Mouse (Mus musculus) kidney, postnatal 0 days (tissue): Measurements from ENCODE around the gene Cdk6. TPM values are rescaled to one million over a fixed set of nuclear protein-coding genes. Genes with fewer than 3 reads are reported as not detected.
A peak's percentile ranks its signal among the peaks of the same experiment; 100 is the strongest.
"Not testable (repeated sequence)": the region's sequence is repeated elsewhere in the genome, so short reads cannot be mapped to it uniquely, and the experiment has no call there.

Source experiments
- ATAC-seq: fragments of 200-750 bp; cut with Nextera tagmentation; replicated peaks from 2 replicates; pipeline ENCODE4 v1.8.0; 2017; ENCODE audit warnings: low read depth, moderate number of reproducible peaks, moderate TSS enrichment, moderate library complexity; ENCODE audit not compliant: low FRiP score
- DNase-seq: peaks from one replicate; pipeline ENCODE4 v3.0.0-alpha.2; 2016; ENCODE audit warnings: low spot score
- H3K27ac ChIP-seq: fragments of 300-500 bp; sonication (generic); 2 replicates; pipeline ENCODE4 v1.5.1; 2014; ENCODE audit warnings: mild to moderate bottlenecking
- H3K27me3 ChIP-seq: fragments of 300-500 bp; sonication (generic); 2 replicates; pipeline ENCODE4 v1.6.1; 2014; ENCODE audit warnings: low read length, mixed read lengths; ENCODE audit not compliant: insufficient read depth
- H3K36me3 ChIP-seq: fragments of 300-500 bp; sonication (generic); 2 replicates; pipeline ENCODE4 v1.6.1; 2014; ENCODE audit warnings: low read length, mixed read lengths; ENCODE audit not compliant: insufficient read depth
- H3K4me1 ChIP-seq: fragments of 300-500 bp; sonication (generic); replicated peaks from 2 replicates; pipeline ENCODE4 v1.6.1; 2014; ENCODE audit warnings: antibody characterized with exemption, low read length, mixed read lengths; ENCODE audit not compliant: insufficient read depth
- H3K4me2 ChIP-seq: fragments of 300-500 bp; sonication (generic); 2 replicates; pipeline ENCODE4 v1.6.1; 2014; ENCODE audit warnings: mild to moderate bottlenecking, low read length, moderate library complexity, mixed read lengths
- H3K4me3 ChIP-seq: fragments of 300-500 bp; sonication (generic); replicated peaks from 2 replicates; pipeline ENCODE4 v1.5.1; 2014; ENCODE audit warnings: low read depth, low read length
- H3K9ac ChIP-seq: fragments of 300-500 bp; sonication (generic); 2 replicates; pipeline ENCODE4 v1.6.1; 2014; ENCODE audit warnings: low read depth, low read length
- H3K9me3 ChIP-seq: fragments of 300-500 bp; sonication (generic); replicated peaks from 2 replicates; pipeline ENCODE4 v1.6.1; 2016; ENCODE audit warnings: low read length, inconsistent platforms, mixed read lengths
- CTCF ChIP-seq: IDR thresholded peaks from 2 replicates; pipeline ENCODE4 v1.5.1; 2016; ENCODE audit warnings: antibody characterized with exemption, low read depth, mild to moderate bottlenecking, moderate library complexity
- WGBS: fragments of 180-500 bp; shearing (Covaris S2); extraction: QIAGEN DNeasy Blood & Tissue Kit; methylation state at CpG from one replicate; pipeline ENCODE4 v1.1.7; 2014; 5-methylcytosine and 5-hydroxymethylcytosine counted together
- polyA plus RNA-seq: library from polyadenylated mRNA; unstranded; fragments of >200 nt; fragmentation: Nextera tagmentation; extraction: Ambion mirVana; gene quantifications from 2 replicates; pipeline ENCODE4 v1.2.1, GENCODE M21; 2015

Cdk6 gene
- polyA plus RNA-seq, 1 experiment from 2014 or later, result 20.1 TPM

DNA sequence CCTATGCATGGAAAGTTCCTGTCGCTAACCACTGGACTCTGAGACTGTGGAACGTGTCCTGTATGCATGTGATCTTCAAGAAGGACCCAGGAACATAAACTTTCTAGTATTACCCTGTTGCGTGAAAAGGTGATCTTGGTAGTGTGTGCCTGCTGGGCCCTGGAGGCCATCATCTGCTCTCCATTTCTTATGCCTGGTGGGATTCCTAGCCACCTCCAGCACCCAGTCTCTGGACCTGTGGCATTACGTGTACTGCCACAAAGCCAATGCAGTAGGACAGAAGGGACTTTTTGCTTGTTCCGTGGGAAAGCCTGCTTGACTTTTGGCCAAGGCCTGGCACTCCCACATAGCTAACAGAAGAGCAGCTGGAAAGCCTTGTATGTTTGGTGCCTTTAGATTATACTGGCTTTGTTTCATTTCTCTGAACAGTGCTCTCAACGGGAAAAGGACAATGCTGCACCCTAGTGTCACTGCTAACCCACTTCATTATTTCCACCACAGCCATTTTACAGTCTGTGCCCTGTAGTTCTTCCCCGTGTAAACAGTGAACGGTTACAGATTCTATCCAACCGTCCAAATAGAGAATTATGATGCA is 175.3 kb downstream of the Cdk6 start:
- H3K27me3 ChIP-seq, result no peaks in the 10 kb centered on the region
- H3K4me2 ChIP-seq, result no peak overlapping the region
- WGBS, result 47% methylated on average over 9 of the region's 9 CpGs
- DNase-seq (peak; percentile 90), ATAC-seq (peak; percentile 85)
- no peaks in the 10 kb centered on the region for H3K36me3 ChIP-seq
- H3K27ac ChIP-seq, result no peak overlapping the region
- TF ChIP-seq CTCF, result peak; percentile 86
- no peaks in the 10 kb centered on the region for H3K9me3 ChIP-seq
- H3K4me3 ChIP-seq, result no peak overlapping the region
- H3K9ac ChIP-seq, result no peak overlapping the region
- no peaks in the 10 kb centered on the region for H3K4me1 ChIP-seq

DNA sequence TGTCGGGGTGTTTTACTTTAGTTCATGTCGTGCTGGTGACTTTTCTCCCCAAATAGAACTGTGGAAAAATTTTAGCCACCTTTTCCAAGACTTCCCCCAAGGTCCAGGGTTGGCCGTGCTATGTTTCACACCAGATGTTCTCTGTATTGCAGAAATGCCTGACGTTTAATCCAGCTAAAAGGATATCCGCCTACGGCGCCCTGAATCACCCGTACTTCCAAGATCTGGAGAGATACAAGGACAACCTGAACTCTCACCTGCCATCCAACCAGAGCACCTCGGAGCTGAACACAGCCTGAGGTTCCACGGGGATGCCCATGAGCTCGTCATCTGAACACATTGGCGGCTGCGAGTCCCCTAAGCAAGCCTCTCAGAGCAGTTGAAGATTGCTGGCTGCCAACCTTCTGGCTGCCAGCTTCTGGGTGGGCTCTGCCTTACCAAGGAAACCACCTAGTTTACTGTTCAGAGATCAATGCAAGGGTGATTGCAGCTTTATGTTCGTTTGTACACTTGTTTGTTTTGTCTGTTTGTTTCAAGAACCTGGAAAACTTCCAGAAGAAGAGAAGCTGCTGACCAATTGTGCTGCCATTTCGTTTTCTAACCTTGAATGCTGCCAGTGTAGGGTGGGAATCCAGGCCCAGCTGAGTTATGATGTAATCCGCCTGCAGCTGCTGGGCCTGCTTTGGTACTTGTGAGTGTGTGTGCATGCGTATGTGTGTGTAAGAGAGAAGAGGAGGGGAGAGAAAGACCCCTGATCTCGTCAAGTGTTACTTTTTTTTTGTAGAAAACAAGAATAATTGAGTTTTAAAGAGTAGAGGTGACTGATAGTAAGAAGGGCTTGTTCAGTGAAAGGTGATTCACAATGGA is 179.4 kb downstream of the Cdk6 start:
- H3K36me3 ChIP-seq, result 0 out of 2 replicates have a peak, but pooled peaks cover 3% of the 10 kb centered on the region

GRCm38 (mm10) chr5:3521741-3522140 is 180.5 kb downstream of the Cdk6 start:
- Histone ChIP-seq H3K4me2 (no peak overlapping the region), H3K4me1 (no peaks in the 10 kb centered on the region), H3K27ac (no peak overlapping the region), H3K36me3 (0 out of 2 replicates have a peak, but pooled peaks cover 3% of the 10 kb centered on the region), H3K4me3 (no peak overlapping the region), H3K9ac (no peak overlapping the region), H3K27me3 (no peaks in the 10 kb centered on the region), H3K9me3 (no peaks in the 10 kb centered on the region)
- ATAC-seq (no peak), DNase-seq (no peak)
- TF ChIP-seq CTCF, result no peak
- WGBS, result 92% methylated on average over 12 of the region's 12 CpGs

More for the DNA sequence above, 179.4 kb downstream of the Cdk6 start:
- ATAC-seq (no peak), DNase-seq (no peak)
- TF ChIP-seq CTCF, result no peak
- H3K9me3 ChIP-seq, result no peaks in the 10 kb centered on the region
- H3K27ac ChIP-seq, result no peak overlapping the region
- WGBS, result 83% methylated on average over 18 of the region's 18 CpGs
- no peak overlapping the region for H3K4me2 ChIP-seq
- no peak overlapping the region for H3K9ac ChIP-seq
- H3K4me1 ChIP-seq, result no peaks in the 10 kb centered on the region
- H3K27me3 ChIP-seq, result no peaks in the 10 kb centered on the region
- H3K4me3 ChIP-seq, result no peak overlapping the region

- H3K4me3 ChIP-seq, result no peak overlapping the region
- no peak for DNase-seq
- 90% methylated on average over 10 of the region's 10 CpGs for WGBS
Observed at GRCm38 (mm10) chr5:3522826-3523225, 181.5 kb downstream of the Cdk6 start.

DNA sequence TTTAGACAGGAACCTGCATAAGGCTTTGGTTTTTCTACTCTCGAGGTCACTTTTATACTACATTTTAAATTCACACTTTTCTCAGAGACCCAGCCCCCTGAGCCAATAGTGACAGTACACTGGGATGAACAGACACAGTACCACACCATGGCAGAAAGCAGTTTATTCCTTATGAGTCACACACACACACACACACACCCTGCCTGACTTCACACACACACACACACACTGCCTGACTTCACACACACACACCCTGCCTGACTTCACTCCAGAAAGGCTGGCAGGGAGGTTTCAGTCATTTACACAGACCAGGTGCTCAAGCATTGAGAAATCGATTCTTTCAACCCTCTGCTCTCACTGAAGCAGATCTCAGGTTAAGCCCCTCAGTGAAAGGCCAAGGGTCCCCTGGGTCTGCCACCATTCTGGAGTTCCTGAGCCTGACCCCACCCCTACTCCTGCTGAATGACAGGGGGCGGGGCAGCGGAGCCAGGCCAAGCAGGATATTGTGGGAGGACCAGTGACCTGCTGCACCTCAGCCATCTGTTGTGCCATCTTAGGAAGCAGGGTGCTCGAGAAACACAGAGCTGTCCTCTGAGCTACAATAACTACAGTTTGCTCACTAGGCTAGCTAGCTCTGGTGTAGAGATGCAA is 185.9 kb downstream of the Cdk6 start:
- Histone ChIP-seq H3K9ac (no peak overlapping the region), H3K36me3 (no peaks in the 10 kb centered on the region), H3K4me3 (no peak overlapping the region), H3K9me3 (no peaks in the 10 kb centered on the region), H3K4me1 (0 out of 2 replicates have a peak, but pooled peaks cover 3% of the 10 kb centered on the region), H3K27me3 (no peaks in the 10 kb centered on the region), H3K27ac (no peak overlapping the region), H3K4me2 (no peak overlapping the region)
- 30% methylated on average over 5 of the region's 5 CpGs for WGBS
- ATAC-seq (peak; percentile 74; the same call in 1 of the 2 replicates), DNase-seq (no peak)
- TF ChIP-seq CTCF, result no peak

More at GRCm38 (mm10) chr5:3522826-3523225, 181.5 kb downstream of the Cdk6 start:
- no peak for TF ChIP-seq CTCF
- Histone ChIP-seq H3K27ac (no peak overlapping the region), H3K9ac (no peak overlapping the region), H3K4me2 (no peak overlapping the region), H3K4me1 (0 out of 2 replicates have a peak, but pooled peaks cover 3% of the 10 kb centered on the region), H3K9me3 (no peaks in the 10 kb centered on the region), H3K27me3 (no peaks in the 10 kb centered on the region), H3K36me3 (0 out of 2 replicates have a peak, but pooled peaks cover 3% of the 10 kb centered on the region)
- ATAC-seq, result no peak

GRCm38 (mm10) chr5:3529585-3530189 is 188.4 kb downstream of the Cdk6 start:
- TF ChIP-seq CTCF, result no peak
- DNase-seq, result no peak

GRCm38 (mm10) chr5:3532048-3532447 is 190.8 kb downstream of the Cdk6 start:
- H3K9me3 ChIP-seq, DNase-seq, ATAC-seq, H3K9ac ChIP-seq, H3K4me1 ChIP-seq, H3K4me3 ChIP-seq, H3K4me2 ChIP-seq, H3K27ac ChIP-seq, H3K27me3 ChIP-seq, H3K36me3 ChIP-seq: not testable (repeated sequence)

More at GRCm38 (mm10) chr5:3529585-3530189, 188.4 kb downstream of the Cdk6 start:
- H3K27ac ChIP-seq, result no peak overlapping the region
- no peak overlapping the region for H3K9ac ChIP-seq
- no peak overlapping the region for H3K4me3 ChIP-seq
- WGBS, result 76% methylated on average over 10 of the region's 10 CpGs
- no peaks in the 10 kb centered on the region for H3K9me3 ChIP-seq
- H3K36me3 ChIP-seq, result no peaks in the 10 kb centered on the region
- H3K4me2 ChIP-seq, result no peak overlapping the region
- no peak for ATAC-seq
- H3K4me1 ChIP-seq, result 0 out of 2 replicates have a peak, but pooled peaks cover 3% of the 10 kb centered on the region
- H3K27me3 ChIP-seq, result no peaks in the 10 kb centered on the region
